Mouse (Mus musculus) cerebellum, adult 2 months (tissue): ENCODE results near the gene Gipc3. TPM values are rescaled to one million over a fixed set of nuclear protein-coding genes. Genes with fewer than 3 reads are reported as not detected.

ENCODE experiments used
- DNase-seq, 2 experiments: peaks; one replicate each; pipeline ENCODE4 v3.0.0; 2021
- H3K27ac ChIP-seq: fragments of 200-500 bp; 2 replicates; pipeline ENCODE4 v1.5.1; 2012; ENCODE audit warnings: low read length, control low read depth, inconsistent platforms; ENCODE audit not compliant: insufficient read depth
- H3K27me3 ChIP-seq: fragments of 200-500 bp; 2 replicates; pipeline ENCODE4 v1.6.1; 2012; ENCODE audit warnings: inconsistent platforms, mild to moderate bottlenecking, low read length, moderate library complexity; ENCODE audit not compliant: control insufficient read depth, insufficient read depth
- H3K4me1 ChIP-seq: fragments of 200-500 bp; 2 replicates; pipeline ENCODE4 v1.6.1; 2011; ENCODE audit warnings: low read length; ENCODE audit not compliant: control insufficient read depth, insufficient read depth
- H3K4me3 ChIP-seq: fragments of 200-500 bp; replicated peaks from 2 replicates; pipeline ENCODE3; 2011; ENCODE audit warnings: mild to moderate bottlenecking, low read depth, low read length, control low read depth; ENCODE audit not compliant: insufficient read depth
- CTCF ChIP-seq: fragments of 200-500 bp; IDR thresholded peaks from 2 replicates; pipeline ENCODE4 v1.5.1; 2011; ENCODE audit warnings: low read depth, mild to moderate bottlenecking, control low read depth, low read length, moderate library complexity, borderline replicate concordance; ENCODE audit not compliant: insufficient read depth
- POLR2A ChIP-seq: fragments of 200-500 bp; IDR thresholded peaks from 2 replicates; pipeline ENCODE4 v1.6.1; 2011; ENCODE audit warnings: low read length, control low read depth, borderline replicate concordance; ENCODE audit not compliant: insufficient read depth
- WGBS: fragments of 180-500 bp; shearing (Covaris S2); methylation state at CpG from one replicate; pipeline ENCODE4 v1.1.7; 2018; 5-methylcytosine and 5-hydroxymethylcytosine counted together
- polyA plus RNA-seq: library from polyadenylated mRNA; depleted of rRNA; stranded (reverse); fragments of >200 nt; gene quantifications from 2 replicates; pipeline ENCODE4 v1.2.3, GENCODE M21; 2012

Gene Gipc3
- polyA plus RNA-seq, 1 experiment = 1.0 TPM

DNA sequence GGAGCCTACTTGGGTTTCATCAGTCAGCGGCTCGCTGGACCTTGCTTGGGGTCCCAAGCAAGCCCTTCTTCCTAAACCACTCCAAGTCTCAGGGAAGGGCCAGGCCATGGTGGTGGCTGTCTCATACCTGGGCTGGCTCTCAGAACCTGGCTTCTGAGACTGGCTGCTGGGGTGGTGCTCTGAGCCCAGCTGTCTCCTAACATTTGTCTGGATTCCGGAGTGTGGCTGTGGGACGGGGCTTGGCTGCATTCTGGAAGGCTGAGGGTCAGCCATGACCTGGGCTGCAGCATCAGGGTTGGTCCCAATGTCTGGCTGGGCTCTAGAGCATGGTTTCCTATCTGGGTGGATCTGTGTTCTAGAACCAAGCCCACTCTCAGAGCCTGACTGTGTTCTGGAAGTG is 6.5 kb downstream of the Gipc3 start:
- DNase-seq = no peak
- H3K27ac ChIP-seq = no peak overlapping the region
- no peak overlapping the region for H3K4me3 ChIP-seq
- 0 out of 2 replicates have a peak, but pooled peaks cover 1% of the 10 kb centered on the region for H3K27me3 ChIP-seq
- TF ChIP-seq CTCF (no peak), POLR2A (no peak)
- 91% methylated on average over 4 of the region's 4 CpGs for whole genome bisulfite sequencing
- H3K4me1 ChIP-seq = no peaks in the 10 kb centered on the region; the same call in 1 of the 2 replicates

DNA sequence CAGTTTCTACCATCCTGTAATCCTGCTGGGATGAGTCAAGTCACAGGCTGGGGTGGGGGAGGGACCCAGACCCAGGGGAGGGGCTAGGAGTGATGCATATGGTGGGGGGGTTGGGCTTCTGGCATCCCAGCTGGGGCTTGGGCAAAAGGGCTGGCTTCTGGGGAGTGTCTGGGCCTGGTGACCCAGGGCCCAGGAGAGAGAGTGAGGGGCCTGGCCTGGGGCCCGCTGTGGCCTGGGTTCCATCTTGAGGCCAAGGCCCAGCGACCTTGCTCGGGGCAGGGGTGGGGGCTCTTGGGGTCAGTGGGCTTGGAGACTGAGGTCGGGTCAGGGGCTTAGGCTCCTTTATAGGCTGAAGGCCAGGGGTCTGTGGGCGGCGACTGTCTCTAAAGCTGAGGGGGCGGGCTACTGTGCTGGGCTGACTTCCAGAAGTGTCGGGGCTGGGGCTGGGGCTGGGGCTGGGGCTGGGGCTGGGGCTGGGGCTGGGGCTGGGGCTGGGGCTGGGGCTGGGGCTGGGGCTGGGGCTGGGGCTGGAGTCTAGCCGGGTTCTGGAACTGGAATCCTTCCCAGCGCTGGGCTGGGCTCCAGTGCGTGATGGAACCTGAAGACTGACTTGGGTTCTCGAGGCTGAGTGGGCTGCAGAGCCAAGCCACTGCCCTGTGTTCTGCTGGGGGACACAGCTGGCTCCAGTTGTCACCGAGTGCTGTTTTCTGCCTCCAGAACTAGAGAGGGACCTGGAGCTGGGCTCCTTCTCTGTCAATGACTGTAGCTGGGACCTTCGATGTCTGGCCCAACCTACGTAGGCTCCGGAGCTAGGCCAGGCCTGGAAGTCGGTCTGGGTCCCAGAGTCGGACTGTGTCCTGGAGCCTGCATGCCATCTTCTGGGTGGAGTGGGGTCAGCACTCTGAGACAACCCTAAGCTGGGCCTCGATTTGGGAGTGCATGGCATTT is 7.4 kb downstream of the Gipc3 start:
- 0 out of 2 replicates have a peak, but pooled peaks cover 1% of the 10 kb centered on the region for H3K27me3 ChIP-seq
- H3K4me1 ChIP-seq = no peaks in the 10 kb centered on the region; the same call in 1 of the 2 replicates
- 29% methylated on average over 17 of the region's 19 CpGs for WGBS
- no peak overlapping the region for H3K4me3 ChIP-seq
- DNase-seq = no peak
- no peak overlapping the region for H3K27ac ChIP-seq
- TF ChIP-seq CTCF (no peak), POLR2A (no peak)

DNA sequence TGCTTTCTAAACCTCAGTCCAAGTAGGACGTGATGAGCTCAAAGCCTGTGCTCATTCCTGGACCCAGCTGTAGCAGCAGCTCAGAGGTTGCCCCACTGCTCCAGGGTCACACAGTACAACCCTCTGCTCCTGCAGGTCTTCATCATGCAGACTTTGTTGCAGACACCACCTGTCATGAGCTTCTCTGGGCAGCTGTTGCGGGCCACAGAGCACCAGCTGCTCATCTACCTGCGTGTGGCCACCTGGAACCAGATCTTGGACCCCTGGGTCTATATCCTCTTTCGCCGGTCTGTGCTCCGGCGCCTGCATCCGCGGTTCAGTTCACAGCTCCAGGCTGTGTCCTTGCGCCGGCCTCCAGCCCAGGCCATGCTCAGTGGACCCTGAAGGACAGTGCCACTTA is 8.7 kb downstream of the Gipc3 start:
- WGBS = 63% methylated on average over 11 of the region's 11 CpGs
- Histone ChIP-seq H3K4me3 (no peak overlapping the region), H3K4me1 (no peaks in the 10 kb centered on the region; the same call in 1 of the 2 replicates), H3K27me3 (0 out of 2 replicates have a peak, but pooled peaks cover 1% of the 10 kb centered on the region), H3K27ac (no peak overlapping the region)
- no peak for DNase-seq
- TF ChIP-seq CTCF (no peak), POLR2A (no peak)

DNA sequence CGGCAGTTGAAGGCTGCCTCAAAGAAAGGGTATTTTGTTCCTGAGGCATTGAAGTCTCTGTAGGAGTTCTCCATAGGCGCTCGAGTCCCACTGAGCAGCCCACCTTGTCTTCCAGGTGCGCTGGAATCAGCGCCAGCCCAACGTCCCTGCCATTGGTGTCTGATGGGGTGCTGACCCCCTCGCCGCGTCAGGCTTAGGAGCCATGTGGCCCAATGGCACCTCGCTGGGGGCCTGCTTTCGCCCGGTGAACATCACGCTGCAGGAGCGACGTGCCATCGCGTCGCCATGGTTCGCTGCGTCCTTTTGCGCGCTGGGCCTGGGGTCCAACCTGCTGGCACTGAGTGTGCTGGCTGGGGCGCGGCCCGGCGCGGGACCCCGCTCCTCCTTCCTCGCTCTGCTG is 10.8 kb downstream of the Gipc3 start:
- H3K4me3 ChIP-seq = no peak overlapping the region
- TF ChIP-seq CTCF (no peak), POLR2A (no peak)
- H3K27me3 ChIP-seq = 0 out of 2 replicates have a peak, but pooled peaks cover 1% of the 10 kb centered on the region
- DNase-seq = no peak
- no peaks in the 10 kb centered on the region; the same call in 1 of the 2 replicates for H3K4me1 ChIP-seq
- no peak overlapping the region for H3K27ac ChIP-seq
- WGBS = 10% methylated on average over 29 of the region's 29 CpGs

DNA sequence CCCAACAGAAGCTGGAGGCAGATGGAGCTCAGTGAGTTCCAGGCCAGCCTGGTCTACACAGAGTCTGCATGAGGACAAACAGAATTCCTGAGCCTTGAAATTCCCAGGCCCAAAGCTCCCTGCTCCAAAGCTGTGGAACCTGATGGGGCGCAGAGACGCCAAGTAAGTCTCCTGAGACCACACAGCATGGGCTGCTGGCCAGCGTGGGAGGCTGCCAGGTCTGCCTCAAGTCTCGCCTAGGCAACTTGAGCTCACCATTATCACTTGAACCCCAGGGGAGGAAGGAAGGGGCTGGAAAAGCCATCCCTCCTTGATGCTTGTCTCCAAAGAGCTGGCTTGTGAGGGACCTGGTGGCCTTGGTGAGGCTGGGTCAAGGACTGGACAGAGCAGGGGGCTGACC is 13.1 kb downstream of the Gipc3 start:
- H3K27me3 ChIP-seq = 0 out of 2 replicates have a peak, but pooled peaks cover 1% of the 10 kb centered on the region
- no peak for TF ChIP-seq CTCF
- TF ChIP-seq POLR2A = no peak
- no peaks in the 10 kb centered on the region for H3K4me1 ChIP-seq
- 41% methylated on average over 4 of the region's 4 CpGs for WGBS
- H3K4me3 ChIP-seq = no peak overlapping the region
- no peak overlapping the region for H3K27ac ChIP-seq
- DNase-seq = no peak

DNA sequence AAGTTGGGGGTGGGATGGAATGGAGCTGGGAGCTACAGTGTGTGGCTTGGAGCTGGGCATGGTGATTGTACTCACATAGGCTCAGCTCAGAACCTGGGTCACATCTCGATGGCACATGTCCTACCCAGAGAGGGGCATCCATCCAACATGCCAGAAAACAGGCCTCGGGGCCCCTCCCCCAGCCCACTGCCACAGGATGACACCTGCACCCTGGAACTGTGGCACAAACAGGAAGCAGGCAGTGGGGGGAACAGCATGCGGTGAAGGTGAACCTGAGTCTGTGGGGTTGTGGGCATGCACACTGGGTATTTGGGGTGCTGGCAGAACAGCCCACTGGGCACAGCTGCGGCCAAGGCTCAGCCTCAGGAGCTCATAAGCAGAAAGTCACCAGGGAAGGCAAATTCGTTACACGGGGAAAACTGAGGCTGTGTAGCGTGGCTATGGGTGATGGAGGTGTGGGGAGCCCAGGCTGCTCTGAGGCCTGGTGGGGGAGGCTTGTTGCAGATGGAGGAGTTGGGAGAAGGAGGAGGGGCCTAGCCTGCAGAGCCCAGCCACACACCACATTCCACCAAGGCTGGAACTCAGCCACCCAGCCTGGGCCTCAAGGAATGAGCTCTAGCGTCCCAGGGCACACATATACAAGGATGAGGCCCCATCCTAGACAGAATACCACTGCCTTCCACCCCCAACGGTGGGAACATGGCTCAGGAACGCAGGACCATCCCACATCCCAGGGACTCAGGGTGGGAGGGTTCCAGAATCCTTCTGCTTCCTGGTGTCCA is 13.7 kb downstream of the Gipc3 start:
- H3K4me3 ChIP-seq = no peak overlapping the region
- WGBS = 59% methylated on average over 10 of the region's 10 CpGs
- no peak for TF ChIP-seq CTCF
- TF ChIP-seq POLR2A = no peak
- no peak for DNase-seq
- no peaks in the 10 kb centered on the region for H3K4me1 ChIP-seq
- 0 out of 2 replicates have a peak, but pooled peaks cover 1% of the 10 kb centered on the region for H3K27me3 ChIP-seq
- no peak overlapping the region for H3K27ac ChIP-seq

DNA sequence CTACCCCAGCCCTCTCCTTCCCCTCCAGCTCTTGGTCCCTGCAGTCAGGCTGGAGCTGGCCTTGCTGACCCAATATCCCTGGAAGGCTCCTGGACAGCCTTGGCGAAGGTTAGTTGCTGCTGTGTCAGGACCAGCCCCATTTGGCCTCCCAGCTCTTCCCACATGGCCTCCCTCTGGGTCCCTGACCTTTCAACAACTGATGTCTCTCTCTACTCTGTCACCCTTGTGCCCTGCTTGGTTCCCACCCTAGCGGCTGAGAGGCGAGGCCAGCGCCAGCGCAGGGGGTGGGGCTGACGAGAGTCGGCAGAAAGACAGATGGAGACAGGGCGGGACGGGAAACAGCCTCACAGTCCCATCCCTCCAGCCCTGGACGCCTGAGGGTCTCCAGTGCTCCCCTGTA is 14.7 kb downstream of the Gipc3 start, which contains the start of gene Tbxa2r:
TSS of gene Tbxa2r (plus strand) at position 346 of the 400 bp plus-strand sequence.
- Histone ChIP-seq H3K27ac (no peak within 1 kb of the TSS), H3K4me3 (no peak within 1 kb of the TSS), H3K27me3 (0 out of 2 replicates have a peak, but pooled peaks cover 1% of the 10 kb centered on the region), H3K4me1 (no peaks in the 10 kb centered on the region)
- WGBS = 17% methylated on average over 10 of the region's 10 CpGs
- TF ChIP-seq POLR2A (no peak), CTCF (no peak)
- no peak for DNase-seq

DNA sequence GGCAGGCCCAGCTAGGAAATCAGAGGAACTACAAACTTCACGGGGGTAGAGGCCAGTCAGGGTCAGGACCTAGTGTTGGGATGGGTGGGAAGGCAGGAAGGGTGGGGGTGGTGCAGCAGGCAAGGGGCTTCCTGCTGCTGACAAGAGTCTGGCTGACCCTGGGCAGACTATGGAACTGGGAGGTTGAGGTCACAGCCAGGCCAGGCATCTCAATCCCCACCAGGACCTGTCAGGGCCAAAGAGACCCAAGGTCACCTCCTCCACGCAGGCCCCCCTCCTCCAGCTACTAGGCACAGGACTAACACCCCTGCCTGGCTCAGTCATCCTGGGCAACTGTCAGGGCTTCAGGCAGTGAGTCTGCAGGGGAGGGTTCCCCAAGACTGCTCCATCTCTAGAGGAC is 15.1 kb downstream of the Gipc3 start:
- DNase-seq = no peak
- H3K27me3 ChIP-seq = 0 out of 2 replicates have a peak, but pooled peaks cover 1% of the 10 kb centered on the region
- TF ChIP-seq CTCF = no peak
- TF ChIP-seq POLR2A = no peak
- H3K27ac ChIP-seq = no peak overlapping the region
- H3K4me3 ChIP-seq = no peak overlapping the region
- WGBS = 48% methylated on average over 2 of the region's 2 CpGs
- H3K4me1 ChIP-seq = no peaks in the 10 kb centered on the region
